Mouse (Mus musculus): Measurements from ENCODE around the gene C130074G19Rik. TPM values are rescaled to one million over a fixed set of nuclear protein-coding genes. Genes with fewer than 3 reads are reported as not detected.

C130074G19Rik gene
- total and polyA plus RNA-seq, 3 experiments = not detected

DNA sequence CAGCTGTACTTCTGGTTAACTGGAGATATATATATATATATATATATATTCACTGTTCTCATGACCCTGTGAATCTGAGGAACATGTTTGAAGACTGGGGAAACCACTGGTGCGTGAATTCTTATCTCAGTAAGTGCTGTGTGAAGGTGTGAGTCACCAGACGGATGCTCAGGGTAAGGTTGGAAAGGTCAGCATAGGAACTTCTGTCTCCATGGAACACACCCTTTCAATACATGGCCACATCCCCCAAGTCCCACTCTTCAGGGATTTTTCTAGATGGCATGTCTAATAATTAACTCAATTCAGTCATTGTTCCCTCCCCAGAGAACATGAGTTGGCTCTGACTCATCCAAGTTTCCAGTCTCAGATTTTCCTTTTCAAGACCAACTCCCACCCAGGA, 21.5 kb downstream of the C130074G19Rik start:
- TF ChIP-seq CTCF (IDR thresholded peaks at IDR 0.05; ENCODE audit: low read depth, low read length) = no peak
- TF ChIP-seq POLR2AphosphoS5 (IDR thresholded peaks at IDR 0.05; ENCODE audit: insufficient replicate concordance, low read depth, low read length) = no peak
- TF ChIP-seq GATA1 (IDR thresholded peaks at IDR 0.05; ENCODE audit: borderline replicate concordance, low read length) = no peak
- no peak for TF ChIP-seq TAL1 (conservative IDR thresholded peaks at IDR 0.05; ENCODE audit: low read depth, low read length)
- no peak for TF ChIP-seq GATA2 (IDR thresholded peaks at IDR 0.05; ENCODE audit: borderline replicate concordance, low read depth, low read length)
- ATAC-seq (ENCODE audit: extremely low read depth, insufficient number of reproducible peaks, low FRiP score, poor library complexity, severe bottlenecking) = no peak

DNA sequence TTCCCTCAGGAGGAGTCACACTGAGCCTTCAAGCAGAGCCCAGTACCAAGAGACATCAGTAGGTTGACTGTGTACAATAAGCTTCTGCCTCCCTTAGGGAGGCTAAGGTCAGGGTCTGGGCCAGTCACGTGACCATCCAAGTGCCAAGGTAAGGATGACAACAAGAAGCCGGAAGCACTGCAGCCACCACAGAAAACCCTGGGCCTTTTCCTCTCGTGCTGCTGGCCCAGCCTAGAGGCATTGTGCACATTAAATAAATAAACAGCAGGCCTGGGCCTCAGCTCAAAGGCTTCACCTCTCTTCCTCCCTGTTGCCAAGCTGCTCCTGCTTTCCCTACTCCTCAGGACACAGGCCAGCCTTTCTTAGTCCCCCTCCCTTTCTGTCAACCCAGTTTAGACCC, 22.7 kb downstream of the C130074G19Rik start:
- Histone ChIP-seq H3K27me3 (ENCODE audit: insufficient read depth, low read length) (peaks cover 2% of the 10 kb centered on the region; the same call in 1 of the 2 replicates), H3K4me3 (ENCODE audit: low read depth, low read length) (no peak overlapping the region), H3K9me3 (replicated peaks) (no peaks in the 10 kb centered on the region), H3K36me3 (replicated peaks) (no peaks in the 10 kb centered on the region), H3K4me1 (ENCODE audit: insufficient read depth, low read depth, low read length) (no peaks in the 10 kb centered on the region)
- DNase-seq (ENCODE audit: low spot score) = no peak
- TF ChIP-seq GATA2 (IDR thresholded peaks at IDR 0.05; ENCODE audit: borderline replicate concordance, low read depth, low read length) = no peak
- TF ChIP-seq POLR2AphosphoS5 (IDR thresholded peaks at IDR 0.05; ENCODE audit: insufficient replicate concordance, low read depth, low read length) = no peak
- TF ChIP-seq TAL1 (conservative IDR thresholded peaks at IDR 0.05; ENCODE audit: low read depth, low read length) = no peak
- TF ChIP-seq CTCF (IDR thresholded peaks at IDR 0.05; ENCODE audit: low read depth, low read length) = no peak
- TF ChIP-seq GATA1 (IDR thresholded peaks at IDR 0.05; ENCODE audit: borderline replicate concordance, low read length) = no peak
- no peak for ATAC-seq (ENCODE audit: extremely low read depth, insufficient number of reproducible peaks, low FRiP score, poor library complexity, severe bottlenecking)

More for the DNA sequence above, 21.5 kb downstream of the C130074G19Rik start:
- peaks cover 3% of the 10 kb centered on the region; the same call in 1 of the 2 replicates for H3K27me3 ChIP-seq (ENCODE audit: insufficient read depth, low read length)
- H3K4me3 ChIP-seq (ENCODE audit: low read depth, low read length) = no peak overlapping the region
- no peak for DNase-seq (ENCODE audit: low spot score)
- no peaks in the 10 kb centered on the region for H3K9me3 ChIP-seq (replicated peaks)
- no peaks in the 10 kb centered on the region for H3K4me1 ChIP-seq (ENCODE audit: insufficient read depth, low read depth, low read length)
- H3K36me3 ChIP-seq (replicated peaks) = no peaks in the 10 kb centered on the region

DNA sequence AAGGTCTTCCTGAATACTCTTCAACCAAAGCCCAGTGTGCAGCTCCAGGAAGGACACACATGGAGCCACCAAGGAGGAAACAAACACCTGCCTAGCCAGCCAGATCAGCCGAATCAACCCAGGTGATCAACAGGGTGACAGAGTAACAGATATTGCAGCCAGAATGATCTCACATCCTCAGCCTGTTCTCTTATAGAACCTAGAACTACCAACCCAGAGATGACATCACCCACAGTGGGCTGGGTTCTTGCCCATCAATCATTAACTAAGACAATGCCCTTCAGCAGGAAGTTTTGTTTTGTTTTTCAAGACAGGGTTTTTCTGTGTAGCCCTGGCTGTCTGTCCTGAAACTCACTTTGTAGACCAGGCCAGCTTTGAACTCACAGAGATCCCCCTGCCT, 24.8 kb downstream of the C130074G19Rik start:
- H3K4me3 ChIP-seq (ENCODE audit: low read depth, low read length) = no peak overlapping the region
- H3K9me3 ChIP-seq (replicated peaks) = no peaks in the 10 kb centered on the region
- TF ChIP-seq GATA2 (IDR thresholded peaks at IDR 0.05; ENCODE audit: borderline replicate concordance, low read depth, low read length) (no peak), POLR2AphosphoS5 (IDR thresholded peaks at IDR 0.05; ENCODE audit: insufficient replicate concordance, low read depth, low read length) (no peak), TAL1 (conservative IDR thresholded peaks at IDR 0.05; ENCODE audit: low read depth, low read length) (no peak), GATA1 (IDR thresholded peaks at IDR 0.05; ENCODE audit: borderline replicate concordance, low read length) (no peak), CTCF (IDR thresholded peaks at IDR 0.05; ENCODE audit: low read depth, low read length) (no peak)
- peaks cover 4% of the 10 kb centered on the region; the same call in 1 of the 2 replicates for H3K27me3 ChIP-seq (ENCODE audit: insufficient read depth, low read length)
- no peaks in the 10 kb centered on the region for H3K36me3 ChIP-seq (replicated peaks)
- ATAC-seq (ENCODE audit: extremely low read depth, insufficient number of reproducible peaks, low FRiP score, poor library complexity, severe bottlenecking) (no peak), DNase-seq (ENCODE audit: low spot score) (no peak)
- peaks cover 9% of the 10 kb centered on the region for H3K4me1 ChIP-seq (ENCODE audit: insufficient read depth, low read depth, low read length)

DNA sequence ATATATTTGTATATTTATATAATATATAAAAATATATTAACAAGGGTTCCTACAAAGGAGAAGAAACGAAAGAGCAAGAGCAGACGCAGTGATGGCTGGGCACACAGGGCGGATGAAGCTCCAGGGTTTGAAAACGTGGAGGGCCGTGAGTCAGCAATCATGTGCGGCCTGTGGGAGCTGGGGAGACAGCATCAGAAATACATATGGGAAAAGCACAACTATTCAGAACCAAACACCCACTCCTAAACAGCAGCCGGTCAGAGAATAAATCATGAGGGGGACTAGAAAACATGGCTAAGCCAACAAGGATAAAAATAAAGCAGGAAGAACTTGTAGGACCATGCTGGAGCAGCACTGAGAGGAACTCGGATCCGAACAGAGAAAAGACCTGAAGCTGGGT, 25.8 kb downstream of the C130074G19Rik start:
- TF ChIP-seq GATA2 (IDR thresholded peaks at IDR 0.05; ENCODE audit: borderline replicate concordance, low read depth, low read length) (no peak), GATA1 (IDR thresholded peaks at IDR 0.05; ENCODE audit: borderline replicate concordance, low read length) (no peak), POLR2AphosphoS5 (IDR thresholded peaks at IDR 0.05; ENCODE audit: insufficient replicate concordance, low read depth, low read length) (no peak)
- Histone ChIP-seq H3K4me3 (ENCODE audit: low read depth, low read length) (no peak overlapping the region), H3K9me3 (replicated peaks) (no peaks in the 10 kb centered on the region), H3K36me3 (replicated peaks) (no peaks in the 10 kb centered on the region), H3K4me1 (ENCODE audit: insufficient read depth, low read depth, low read length) (peaks cover 13% of the 10 kb centered on the region), H3K27me3 (ENCODE audit: insufficient read depth, low read length) (peaks cover 5% of the 10 kb centered on the region)
- no peak for DNase-seq (ENCODE audit: low spot score)
- ATAC-seq (ENCODE audit: extremely low read depth, insufficient number of reproducible peaks, low FRiP score, poor library complexity, severe bottlenecking) = no peak

DNA sequence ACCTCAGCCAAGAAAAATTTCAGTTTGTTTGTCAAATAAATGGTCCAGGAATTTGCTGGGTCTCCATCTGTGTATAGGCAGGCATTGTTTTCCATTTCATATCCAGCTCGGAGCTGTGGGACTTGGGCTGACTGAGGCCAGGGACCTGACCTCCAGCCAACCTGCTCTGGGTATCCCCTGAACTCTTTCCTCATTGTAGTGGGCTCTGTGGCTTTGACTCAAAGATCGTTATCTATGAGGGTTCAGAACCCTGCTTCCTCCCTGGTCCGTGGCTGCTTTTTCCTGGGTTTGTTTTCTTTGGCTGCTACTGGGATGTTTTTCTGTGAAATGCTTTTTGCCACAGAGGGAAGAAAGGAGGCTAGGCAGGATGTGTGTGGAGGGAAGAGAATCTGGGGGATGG, 29.1 kb downstream of the C130074G19Rik start:
- H3K36me3 ChIP-seq (replicated peaks) = no peaks in the 10 kb centered on the region
- DNase-seq (ENCODE audit: low spot score) (no peak), ATAC-seq (ENCODE audit: extremely low read depth, insufficient number of reproducible peaks, low FRiP score, poor library complexity, severe bottlenecking) (no peak)
- no peaks in the 10 kb centered on the region for H3K9me3 ChIP-seq (replicated peaks)
- no peak overlapping the region for H3K4me3 ChIP-seq (ENCODE audit: low read depth, low read length)
- H3K27me3 ChIP-seq (ENCODE audit: insufficient read depth, low read length) = peaks cover 13% of the 10 kb centered on the region
- TF ChIP-seq TAL1 (conservative IDR thresholded peaks at IDR 0.05; ENCODE audit: low read depth, low read length) (no peak), GATA2 (IDR thresholded peaks at IDR 0.05; ENCODE audit: borderline replicate concordance, low read depth, low read length) (no peak), POLR2AphosphoS5 (IDR thresholded peaks at IDR 0.05; ENCODE audit: insufficient replicate concordance, low read depth, low read length) (no peak), GATA1 (IDR thresholded peaks at IDR 0.05; ENCODE audit: borderline replicate concordance, low read length) (no peak), CTCF (IDR thresholded peaks at IDR 0.05; ENCODE audit: low read depth, low read length) (no peak)
- H3K4me1 ChIP-seq (ENCODE audit: insufficient read depth, low read depth, low read length) = peaks cover 15% of the 10 kb centered on the region

DNA sequence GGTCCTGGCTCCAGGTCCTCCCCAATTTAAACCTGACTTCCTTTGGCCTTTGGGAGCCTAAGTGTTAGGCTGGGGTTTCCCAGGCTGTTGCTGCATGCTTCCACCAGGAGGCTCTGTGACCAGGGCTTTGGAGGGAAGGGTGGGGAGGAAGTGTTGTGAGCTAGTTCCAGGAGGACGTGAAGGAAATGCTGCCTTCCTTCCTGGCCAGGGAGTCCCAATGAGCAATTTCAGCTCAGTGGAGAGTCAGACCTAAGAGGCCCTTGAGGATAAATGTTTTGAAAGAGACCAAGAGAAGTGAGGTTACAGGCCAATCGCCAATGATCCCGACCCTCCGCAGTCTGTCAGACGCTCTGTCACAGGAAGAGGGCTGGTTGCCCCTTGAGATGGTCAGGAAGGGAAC, 29.7 kb downstream of the C130074G19Rik start:
- no peaks in the 10 kb centered on the region for H3K36me3 ChIP-seq (replicated peaks)
- ATAC-seq (ENCODE audit: extremely low read depth, insufficient number of reproducible peaks, low FRiP score, poor library complexity, severe bottlenecking) = peak; percentile 72; the same call in 1 of the 2 replicates
- DNase-seq (ENCODE audit: low spot score) = peak; percentile 34
- peaks cover 13% of the 10 kb centered on the region for H3K27me3 ChIP-seq (ENCODE audit: insufficient read depth, low read length)
- no peaks in the 10 kb centered on the region for H3K9me3 ChIP-seq (replicated peaks)
- TF ChIP-seq TAL1 (conservative IDR thresholded peaks at IDR 0.05; ENCODE audit: low read depth, low read length) (no peak), POLR2AphosphoS5 (IDR thresholded peaks at IDR 0.05; ENCODE audit: insufficient replicate concordance, low read depth, low read length) (no peak), GATA1 (IDR thresholded peaks at IDR 0.05; ENCODE audit: borderline replicate concordance, low read length) (no peak), CTCF (IDR thresholded peaks at IDR 0.05; ENCODE audit: low read depth, low read length) (no peak), GATA2 (IDR thresholded peaks at IDR 0.05; ENCODE audit: borderline replicate concordance, low read depth, low read length) (no peak)
- peaks cover 15% of the 10 kb centered on the region for H3K4me1 ChIP-seq (ENCODE audit: insufficient read depth, low read depth, low read length)
- no peak overlapping the region for H3K4me3 ChIP-seq (ENCODE audit: low read depth, low read length)
